Mouse (Mus musculus) brown adipose tissue, adult 24 weeks (tissue): ENCODE measurements around the gene Slc22a23. TPM values are rescaled to one million over a fixed set of nuclear protein-coding genes. Genes with fewer than 3 reads are reported as not detected.
A peak's percentile ranks its signal among the peaks of the same experiment; 100 is the strongest.

ENCODE experiments used
- H3K27ac ChIP-seq: fragments of 200-500 bp; replicated peaks from 2 replicates; pipeline ENCODE4 v1.5.1; 2012; ENCODE audit warnings: low read depth, mild to moderate bottlenecking, low read length
- H3K4me1 ChIP-seq: fragments of 200-500 bp; 2 replicates; pipeline ENCODE4 v1.6.1; 2012; ENCODE audit warnings: low read length, mixed read lengths; ENCODE audit not compliant: control insufficient read depth, insufficient read depth, insufficient read length
- H3K4me3 ChIP-seq: fragments of 200-500 bp; 2 replicates; pipeline ENCODE4 v1.5.1; 2012; ENCODE audit warnings: low read depth, mild to moderate bottlenecking, low read length, moderate library complexity; ENCODE audit not compliant: insufficient read depth
- polyA plus RNA-seq: library from polyadenylated mRNA; stranded (reverse); fragments of >200 nt; gene quantifications from 2 replicates; pipeline ENCODE4 v1.2.4, GENCODE M21; 2012; ENCODE audit not compliant: missing spikeins, insufficient read depth, insufficient read length

Slc22a23 gene
- polyA plus RNA-seq, 1 experiment, result 16.1 TPM

GRCm38 (mm10) chr13:34150271-34151027 lies 194.5 kb downstream of the Slc22a23 start:
- Histone ChIP-seq H3K4me1 (no peaks in the 10 kb centered on the region), H3K4me3 (no peak overlapping the region), H3K27ac (no peak overlapping the region)

GRCm38 (mm10) chr13:34149463-34150176 lies 195.4 kb downstream of the Slc22a23 start:
- H3K27ac ChIP-seq, result no peak overlapping the region
- no peak overlapping the region for H3K4me3 ChIP-seq
- H3K4me1 ChIP-seq, result no peaks in the 10 kb centered on the region

GRCm38 (mm10) chr13:34148767-34149392 lies 196.1 kb downstream of the Slc22a23 start:
- H3K4me1 ChIP-seq, result no peaks in the 10 kb centered on the region
- H3K27ac ChIP-seq, result no peak overlapping the region
- peak overlapping the region; percentile 55 for H3K4me3 ChIP-seq

GRCm38 (mm10) chr13:34148181-34148580 lies 196.8 kb downstream of the Slc22a23 start:
- H3K4me3 ChIP-seq, result no peak overlapping the region
- no peaks in the 10 kb centered on the region for H3K4me1 ChIP-seq
- no peak overlapping the region for H3K27ac ChIP-seq

GRCm38 (mm10) chr13:34146916-34147315 lies 198.1 kb downstream of the Slc22a23 start:
- no peak overlapping the region for H3K4me3 ChIP-seq
- no peak overlapping the region for H3K27ac ChIP-seq
- H3K4me1 ChIP-seq, result no peaks in the 10 kb centered on the region

GRCm38 (mm10) chr13:34143389-34143788 lies 201.6 kb downstream of the Slc22a23 start:
- Histone ChIP-seq H3K4me1 (no peaks in the 10 kb centered on the region), H3K27ac (no peak overlapping the region), H3K4me3 (no peak overlapping the region)

- Histone ChIP-seq H3K27ac (no peak overlapping the region), H3K4me3 (no peak overlapping the region), H3K4me1 (peaks cover 6% of the 10 kb centered on the region)
Measured at GRCm38 (mm10) chr13:34136605-34137004, 208.4 kb downstream of the Slc22a23 start.

- H3K4me3 ChIP-seq, result no peak overlapping the region
- H3K4me1 ChIP-seq, result peaks cover 13% of the 10 kb centered on the region
- H3K27ac ChIP-seq, result no peak overlapping the region
Measured at GRCm38 (mm10) chr13:34134276-34134675, 210.7 kb downstream of the Slc22a23 start.

GRCm38 (mm10) chr13:34133326-34134071 lies 211.5 kb downstream of the Slc22a23 start:
- H3K27ac ChIP-seq, result no peak overlapping the region
- H3K4me3 ChIP-seq, result no peak overlapping the region
- H3K4me1 ChIP-seq, result peaks cover 13% of the 10 kb centered on the region

GRCm38 (mm10) chr13:34132875-34133274 lies 212.1 kb downstream of the Slc22a23 start:
- Histone ChIP-seq H3K27ac (no peak overlapping the region), H3K4me3 (no peak overlapping the region), H3K4me1 (peaks cover 13% of the 10 kb centered on the region)

- Histone ChIP-seq H3K4me1 (peaks cover 13% of the 10 kb centered on the region), H3K4me3 (peak overlapping the region; percentile 10; the same call in 1 of the 2 replicates), H3K27ac (no peak overlapping the region)
Measured at GRCm38 (mm10) chr13:34132299-34132698, 212.7 kb downstream of the Slc22a23 start.

GRCm38 (mm10) chr13:34131708-34132060 lies 213.3 kb downstream of the Slc22a23 start:
- H3K4me3 ChIP-seq, result peak overlapping the region; percentile 66; the same call in 1 of the 2 replicates

GRCm38 (mm10) chr13:34131011-34131707 lies 213.8 kb downstream of the Slc22a23 start:
- H3K27ac ChIP-seq, result no peak overlapping the region
- peak overlapping the region; percentile 66 for H3K4me3 ChIP-seq
- peaks cover 13% of the 10 kb centered on the region for H3K4me1 ChIP-seq

More at GRCm38 (mm10) chr13:34131708-34132060, 213.3 kb downstream of the Slc22a23 start:
- Histone ChIP-seq H3K27ac (no peak overlapping the region), H3K4me1 (peaks cover 13% of the 10 kb centered on the region)

GRCm38 (mm10) chr13:34130226-34130731 lies 214.7 kb downstream of the Slc22a23 start, which contains the start of gene Tubb2b:
TSS of gene Tubb2b (minus strand) at chr13:34130466.
- Histone ChIP-seq H3K27ac (no peak within 1 kb of the TSS), H3K4me1 (peaks cover 13% of the 10 kb centered on the region), H3K4me3 (peak within 1 kb of the TSS; percentile 66)
